Mouse (Mus musculus) hindbrain, embryonic 10.5 days (tissue): ENCODE data around the gene Serpina3j. TPM values are rescaled to one million over a fixed set of nuclear protein-coding genes. Genes with fewer than 3 reads are reported as not detected.
"Not testable (repeated sequence)": the region's sequence is repeated elsewhere in the genome, so short reads cannot be mapped to it uniquely, and the experiment has no call there.

Experiments used
- DNase-seq: peaks from one replicate; pipeline ENCODE4 v3.0.0-alpha.2; 2017; ENCODE audit warnings: low spot score
- H3K27ac ChIP-seq: fragments of 300-500 bp; sonication (generic); 2 replicates; pipeline ENCODE4 v1.5.1; 2016; ENCODE audit warnings: mild to moderate bottlenecking, moderate library complexity
- H3K27me3 ChIP-seq: fragments of 300-500 bp; sonication (generic); 2 replicates; pipeline ENCODE4 v1.6.1; 2016; ENCODE audit warnings: mild to moderate bottlenecking; ENCODE audit not compliant: poor library complexity, insufficient read depth, severe bottlenecking
- H3K36me3 ChIP-seq: fragments of 300-500 bp; sonication (generic); 2 replicates; pipeline ENCODE4 v1.6.1; 2016; ENCODE audit warnings: mild to moderate bottlenecking, moderate library complexity
- H3K4me1 ChIP-seq: fragments of 300-500 bp; sonication (generic); replicated peaks from 2 replicates; pipeline ENCODE4 v1.6.1; 2016; ENCODE audit warnings: mild to moderate bottlenecking
- H3K4me3 ChIP-seq: fragments of 300-500 bp; sonication (generic); 2 replicates; pipeline ENCODE4 v1.5.1; 2016; ENCODE audit warnings: mild to moderate bottlenecking, moderate library complexity
- H3K9me3 ChIP-seq: fragments of 300-500 bp; sonication (generic); 2 replicates; pipeline ENCODE4 v1.6.1; 2016; ENCODE audit warnings: mild to moderate bottlenecking, moderate library complexity
- WGBS: fragments of 180-500 bp; shearing (Covaris S2); methylation state at CpG from one replicate; pipeline ENCODE4 v1.1.7; 2016; 5-methylcytosine and 5-hydroxymethylcytosine counted together
- polyA plus RNA-seq: library from polyadenylated mRNA; unstranded; fragments of >200 nt; fragmentation: Nextera tagmentation; extraction: Ambion mirVana; gene quantifications from 2 replicates; pipeline ENCODE4 v1.2.1, GENCODE M21; 2016

The Serpina3j gene
- polyA plus RNA-seq = not detected in 2 replicates

DNA sequence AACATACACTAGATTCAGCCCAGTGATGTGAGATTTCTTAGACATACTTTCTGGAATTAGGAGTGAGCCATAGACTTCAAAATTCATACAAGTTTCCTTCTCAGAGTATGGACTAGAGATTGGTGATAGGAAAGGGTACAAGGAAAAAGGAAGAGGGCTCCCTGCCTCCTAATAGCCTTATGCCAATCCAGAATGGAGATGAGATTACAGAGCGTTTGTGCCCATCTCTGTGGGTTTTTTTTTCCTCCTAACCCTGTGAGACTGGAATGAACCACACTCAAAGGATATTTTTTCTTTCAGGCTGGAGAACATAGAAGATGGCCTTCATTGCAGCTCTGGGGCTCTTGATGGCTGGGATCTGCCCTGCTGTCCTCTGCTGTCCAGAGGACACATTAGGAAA lies at the start of gene Serpina3j:
Gene Serpina3j, plus strand, starts transcription at position 301 of the 400 bp plus-strand sequence.
- H3K9me3 ChIP-seq = peaks cover 9% of the 10 kb centered on the region; the same call in 1 of the 2 replicates

GRCm38 (mm10) chr12:104266374-104266773 lies 48.0 kb upstream of the Serpina3j start:
- Histone ChIP-seq H3K27me3 (no peaks in the 10 kb centered on the region), H3K27ac (no peak overlapping the region), H3K36me3 (no peaks in the 10 kb centered on the region), H3K4me1 (peaks cover 18% of the 10 kb centered on the region; the same call in 1 of the 2 replicates), H3K4me3 (no peak overlapping the region), H3K9me3 (no peaks in the 10 kb centered on the region)
- DNase-seq = no peak
- WGBS = 85% methylated on average over 3 of the region's 3 CpGs

More for the DNA sequence above, at the start of gene Serpina3j:
- H3K36me3 ChIP-seq = no peaks in the 10 kb centered on the region
- H3K4me1 ChIP-seq = no peaks in the 10 kb centered on the region
- no peaks in the 10 kb centered on the region for H3K27me3 ChIP-seq
- DNase-seq = no peak
- H3K4me3 ChIP-seq = no peak within 1 kb of the TSS
- no peak within 1 kb of the TSS for H3K27ac ChIP-seq
- 84% methylated on average over 1 of the region's 1 CpGs for WGBS

GRCm38 (mm10) chr12:104278216-104279055 lies 35.9 kb upstream of the Serpina3j start:
- no peaks in the 10 kb centered on the region for H3K36me3 ChIP-seq
- H3K4me1 ChIP-seq = no peaks in the 10 kb centered on the region
- H3K27me3 ChIP-seq = no peaks in the 10 kb centered on the region
- 90% methylated on average over 18 of the region's 18 CpGs for WGBS
- no peak for DNase-seq
- H3K27ac ChIP-seq = no peak overlapping the region
- H3K4me3 ChIP-seq = no peak overlapping the region
- no peaks in the 10 kb centered on the region for H3K9me3 ChIP-seq

DNA sequence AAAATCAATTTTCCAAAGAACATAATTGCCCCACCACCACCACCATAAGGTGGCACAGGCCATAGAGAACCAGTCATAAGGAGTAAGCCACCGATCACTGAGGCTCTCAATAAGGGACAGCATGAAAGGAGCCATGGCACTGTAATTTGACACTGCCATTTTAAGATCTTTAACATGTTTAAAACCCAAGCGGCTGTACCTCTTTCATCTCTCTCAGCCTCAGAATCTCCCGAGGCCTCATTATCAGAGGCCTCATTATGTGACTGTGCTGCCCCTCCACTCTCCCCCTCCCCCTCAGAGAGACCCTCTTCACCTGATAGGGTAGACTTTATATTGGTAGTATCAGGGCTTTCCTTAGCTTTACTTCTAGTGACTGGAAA lies 35.3 kb upstream of the Serpina3j start:
- H3K4me3 ChIP-seq = no peak overlapping the region
- DNase-seq = no peak
- H3K4me1 ChIP-seq = no peaks in the 10 kb centered on the region
- no peaks in the 10 kb centered on the region for H3K36me3 ChIP-seq
- H3K27me3 ChIP-seq = no peaks in the 10 kb centered on the region
- 26% methylated on average over 3 of the region's 3 CpGs for WGBS
- no peak overlapping the region for H3K27ac ChIP-seq
- no peaks in the 10 kb centered on the region for H3K9me3 ChIP-seq

DNA sequence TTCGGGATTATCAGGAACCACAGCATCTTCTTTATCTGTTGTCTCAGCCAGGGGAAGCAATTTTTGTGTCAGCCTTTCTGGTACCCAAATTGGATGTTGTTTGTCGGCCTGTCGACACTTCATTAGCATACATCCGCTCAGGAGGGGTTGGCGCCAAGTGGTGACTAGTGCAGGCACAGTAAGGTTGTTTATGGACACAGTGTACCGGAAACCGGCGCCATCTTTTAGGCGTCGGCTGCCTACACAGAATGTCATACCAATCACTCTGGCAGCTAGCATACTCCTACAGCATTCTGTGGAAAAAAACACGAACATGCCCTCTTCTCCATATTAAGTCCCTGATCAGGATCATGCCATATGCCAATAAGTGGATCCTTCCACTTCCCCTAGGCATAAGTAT lies 31.0 kb upstream of the Serpina3j start:
- no peaks in the 10 kb centered on the region for H3K4me1 ChIP-seq
- H3K27ac ChIP-seq = no peak overlapping the region
- no peaks in the 10 kb centered on the region for H3K36me3 ChIP-seq
- H3K27me3 ChIP-seq = no peaks in the 10 kb centered on the region
- WGBS = 93% methylated on average over 11 of the region's 11 CpGs
- no peak for DNase-seq
- 0 out of 2 replicates have a peak, but pooled peaks cover 5% of the 10 kb centered on the region for H3K9me3 ChIP-seq
- H3K4me3 ChIP-seq = no peak overlapping the region

- 0 out of 2 replicates have a peak, but pooled peaks cover 5% of the 10 kb centered on the region for H3K9me3 ChIP-seq
- H3K4me3 ChIP-seq = no peak overlapping the region
- H3K27ac ChIP-seq = no peak overlapping the region
- H3K36me3 ChIP-seq = no peaks in the 10 kb centered on the region
- no peak for DNase-seq
- no peaks in the 10 kb centered on the region for H3K27me3 ChIP-seq
- H3K4me1 ChIP-seq = no peaks in the 10 kb centered on the region
Measured at GRCm38 (mm10) chr12:104288336-104288735, 26.0 kb upstream of the Serpina3j start.

DNA sequence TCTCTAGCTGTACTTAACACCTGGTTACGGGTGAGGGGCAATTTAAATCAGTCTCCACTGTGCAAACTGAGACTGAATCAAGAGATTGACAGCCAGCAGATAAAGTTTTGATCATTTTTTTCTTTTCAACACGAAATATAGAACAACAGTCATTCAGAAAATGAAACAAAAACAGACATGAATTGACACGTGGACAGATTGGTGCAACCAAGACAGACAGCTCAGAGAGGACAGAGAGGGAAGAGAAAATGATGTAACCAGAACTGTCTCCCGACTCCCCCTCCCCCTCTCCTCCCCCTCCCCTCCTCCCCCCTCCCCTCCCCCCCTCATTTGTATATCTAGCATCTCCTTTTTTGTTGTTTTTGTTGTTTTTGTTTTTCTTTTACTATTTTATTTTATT lies 24.5 kb upstream of the Serpina3j start:
- no peak overlapping the region for H3K4me3 ChIP-seq
- no peaks in the 10 kb centered on the region for H3K4me1 ChIP-seq
- H3K27me3 ChIP-seq = no peaks in the 10 kb centered on the region
- H3K27ac ChIP-seq = no peak overlapping the region
- 40% methylated on average over 4 of the region's 4 CpGs for WGBS
- H3K36me3 ChIP-seq = no peaks in the 10 kb centered on the region
- H3K9me3 ChIP-seq = 0 out of 2 replicates have a peak, but pooled peaks cover 5% of the 10 kb centered on the region
- no peak for DNase-seq

DNA sequence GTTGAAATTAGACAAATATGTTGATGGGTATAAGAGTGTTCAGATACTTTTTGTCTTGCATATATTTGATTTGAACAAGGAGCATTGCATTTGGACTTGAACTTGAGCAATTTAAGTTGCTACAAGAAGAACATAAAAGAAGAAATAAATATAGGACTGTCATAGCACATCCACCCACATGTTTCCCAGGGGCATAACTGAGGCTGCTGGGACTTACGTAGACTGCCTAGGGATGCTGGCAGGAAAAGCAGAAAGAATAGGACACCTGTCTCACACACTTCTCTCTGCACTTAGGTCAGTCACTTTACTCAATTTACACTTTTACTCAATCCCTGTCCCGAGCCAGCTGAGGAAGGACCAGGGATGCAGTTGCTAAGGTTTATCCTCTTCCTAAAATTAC lies 20.4 kb upstream of the Serpina3j start:
- no peak overlapping the region for H3K4me3 ChIP-seq
- H3K4me1 ChIP-seq = no peaks in the 10 kb centered on the region; the same call in 1 of the 2 replicates
- 88% methylated on average over 2 of the region's 2 CpGs for WGBS
- DNase-seq = no peak
- H3K9me3 ChIP-seq = no peaks in the 10 kb centered on the region
- no peaks in the 10 kb centered on the region for H3K36me3 ChIP-seq
- H3K27ac ChIP-seq = no peak overlapping the region
- no peaks in the 10 kb centered on the region for H3K27me3 ChIP-seq

DNA sequence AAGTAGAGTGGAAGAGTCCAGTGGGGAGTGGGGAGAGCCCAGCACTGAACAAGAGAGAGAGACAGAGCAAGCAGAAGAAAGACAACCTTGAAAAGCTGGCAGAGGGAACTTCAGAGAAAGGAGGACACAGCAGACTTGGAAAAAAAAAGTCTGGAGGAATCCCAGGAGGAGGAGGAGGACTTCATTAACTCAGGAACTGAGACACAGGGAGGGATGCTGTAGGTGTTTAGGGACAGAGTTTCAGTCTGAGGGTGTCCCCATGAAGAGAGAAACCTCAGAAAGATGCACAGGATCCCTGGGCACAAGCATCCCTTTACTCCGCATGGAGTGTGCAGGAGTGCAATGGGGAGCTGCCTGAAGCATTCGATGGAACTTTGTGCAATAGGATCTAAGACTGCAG lies 16.3 kb upstream of the Serpina3j start:
- no peaks in the 10 kb centered on the region for H3K9me3 ChIP-seq
- DNase-seq = no peak
- H3K4me1 ChIP-seq = no peaks in the 10 kb centered on the region; the same call in 1 of the 2 replicates
- WGBS = 87% methylated on average over 2 of the region's 2 CpGs
- no peaks in the 10 kb centered on the region for H3K27me3 ChIP-seq
- H3K36me3 ChIP-seq = no peaks in the 10 kb centered on the region
- no peak overlapping the region for H3K4me3 ChIP-seq
- no peak overlapping the region for H3K27ac ChIP-seq

GRCm38 (mm10) chr12:104305991-104306390 lies 8.4 kb upstream of the Serpina3j start:
- no peak overlapping the region for H3K27ac ChIP-seq
- peaks cover 5% of the 10 kb centered on the region; the same call in 1 of the 2 replicates for H3K9me3 ChIP-seq
- no peaks in the 10 kb centered on the region for H3K36me3 ChIP-seq
- H3K27me3 ChIP-seq = no peaks in the 10 kb centered on the region
- no peak overlapping the region for H3K4me3 ChIP-seq
- no peak for DNase-seq
- H3K4me1 ChIP-seq = no peaks in the 10 kb centered on the region
- WGBS = 86% methylated on average over 4 of the region's 4 CpGs

GRCm38 (mm10) chr12:104322454-104322853 lies 8.1 kb downstream of the Serpina3j start:
- Histone ChIP-seq H3K36me3 (no peaks in the 10 kb centered on the region), H3K27ac (no peak overlapping the region), H3K4me1 (no peaks in the 10 kb centered on the region), H3K27me3 (no peaks in the 10 kb centered on the region), H3K4me3 (no peak overlapping the region), H3K9me3 (no peaks in the 10 kb centered on the region)
- DNase-seq = no peak
- WGBS = 78% methylated on average over 1 of the region's 1 CpGs

DNA sequence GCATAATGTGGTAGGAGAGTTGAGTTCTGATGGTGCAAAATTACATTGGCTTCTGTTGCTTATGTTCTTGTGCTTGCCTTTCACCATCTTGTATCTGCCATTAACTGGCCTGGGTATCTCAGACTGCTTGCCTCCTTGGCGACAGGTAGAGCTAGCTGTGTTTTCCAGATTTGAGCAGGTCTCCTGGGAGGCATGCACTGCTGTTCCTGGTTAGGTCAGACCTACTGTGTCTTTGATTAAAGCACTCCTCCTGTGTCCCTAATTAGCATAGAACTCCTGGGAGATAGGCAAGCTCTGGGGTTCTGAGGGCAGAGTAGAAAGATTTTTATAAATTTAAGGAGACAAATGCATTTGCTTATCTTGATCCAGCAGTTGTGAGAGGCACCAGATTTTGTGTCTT lies 17.3 kb downstream of the Serpina3j start:
- Histone ChIP-seq H3K9me3 (no peaks in the 10 kb centered on the region), H3K4me3 (no peak overlapping the region), H3K27ac (no peak overlapping the region), H3K27me3 (no peaks in the 10 kb centered on the region), H3K36me3 (no peaks in the 10 kb centered on the region), H3K4me1 (no peaks in the 10 kb centered on the region)
- DNase-seq = no peak
- 51% methylated on average over 1 of the region's 1 CpGs for WGBS

DNA sequence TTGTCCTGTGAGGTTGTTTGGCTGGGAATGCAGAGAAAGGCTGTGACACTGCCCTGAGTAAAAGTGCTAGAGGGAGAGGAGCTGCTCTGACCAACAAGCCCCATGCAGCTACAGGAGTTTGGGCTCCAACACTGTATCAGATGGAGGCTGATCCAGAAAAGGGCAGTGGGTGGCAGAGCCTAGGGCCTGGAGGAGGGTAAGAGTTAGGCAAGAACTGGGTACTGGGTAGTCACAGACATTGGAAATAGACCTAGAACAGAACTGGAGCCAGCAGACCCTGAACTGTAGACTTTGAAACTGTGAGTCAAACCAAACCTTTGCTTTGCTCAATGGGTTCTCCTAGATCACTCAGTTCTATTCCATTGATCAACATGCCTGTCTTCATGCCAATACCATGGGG lies 22.5 kb downstream of the Serpina3j start:
- H3K27ac ChIP-seq, H3K4me3 ChIP-seq, H3K9me3 ChIP-seq, H3K36me3 ChIP-seq, H3K27me3 ChIP-seq, H3K4me1 ChIP-seq, DNase-seq: not testable (repeated sequence)
